Mouse (Mus musculus) ES-E14 (cell line): ENCODE data around the gene Tex44.

Source experiments
- CHD2 ChIP-seq: IDR thresholded peaks from 2 replicates; pipeline ENCODE4 v1.6.1; 2014; ENCODE audit warnings: mild to moderate bottlenecking, low read depth, low read length, inconsistent platforms
- HCFC1 ChIP-seq: IDR thresholded peaks from 2 replicates; pipeline ENCODE4 v1.6.1; 2012; ENCODE audit warnings: low read length, inconsistent platforms, borderline replicate concordance; ENCODE audit not compliant: insufficient read depth
- ZNF384 ChIP-seq: IDR thresholded peaks from 2 replicates; pipeline ENCODE4 v1.6.1; 2012; ENCODE audit warnings: low read depth, low read length, inconsistent platforms

DNA sequence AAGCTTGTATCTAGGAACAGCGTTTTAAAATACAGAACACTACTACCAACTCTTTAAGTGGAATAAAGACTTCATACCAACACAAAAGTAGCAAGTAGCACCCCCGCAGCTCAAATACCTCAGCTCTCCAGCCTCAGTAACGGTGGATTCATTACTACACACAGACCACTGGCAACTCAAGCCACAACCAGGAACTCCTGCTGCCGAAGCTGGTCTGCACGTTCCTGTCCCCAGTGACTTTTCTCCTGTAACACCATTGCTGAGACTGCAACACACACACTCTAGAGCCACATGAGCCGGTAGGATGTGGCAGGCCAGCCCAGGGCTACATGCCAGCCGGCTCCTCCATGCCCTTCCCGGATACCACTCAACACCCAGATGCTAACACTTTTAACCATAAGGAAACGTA is 47.0 kb upstream of the Tex44 start:
- no peak for TF ChIP-seq HCFC1
- TF ChIP-seq ZNF384: no peak
- TF ChIP-seq CHD2: no peak
